Mouse (Mus musculus): Measurements from ENCODE around the gene Gm4177.
"Not testable (repeated sequence)": the region's sequence is repeated elsewhere in the genome, so short reads cannot be mapped to it uniquely, and the experiment has no call there.

The Gm4177 gene

DNA sequence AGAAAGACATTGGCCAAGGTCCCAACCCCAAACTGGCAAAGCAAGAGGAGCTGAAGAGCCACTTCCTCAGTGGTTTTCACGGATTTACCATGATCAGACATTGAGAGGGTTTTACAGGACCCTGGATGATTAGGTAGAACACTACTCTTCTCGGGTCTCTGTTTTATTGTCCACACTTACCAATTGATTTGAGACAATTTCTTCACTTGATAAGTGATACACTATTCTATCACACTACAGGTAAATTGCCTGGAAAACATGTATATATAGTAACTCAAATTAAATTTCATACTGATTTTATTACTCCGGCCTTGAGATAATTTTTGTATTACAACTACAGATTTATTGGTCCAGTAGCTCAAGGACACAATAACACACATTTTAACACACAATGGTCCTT is at the start of gene Gm4177:
Gene Gm4177 (minus strand): TSS at position 101 of the 400 bp plus-strand sequence.
- not testable (repeated sequence) for DNase-seq

DNA sequence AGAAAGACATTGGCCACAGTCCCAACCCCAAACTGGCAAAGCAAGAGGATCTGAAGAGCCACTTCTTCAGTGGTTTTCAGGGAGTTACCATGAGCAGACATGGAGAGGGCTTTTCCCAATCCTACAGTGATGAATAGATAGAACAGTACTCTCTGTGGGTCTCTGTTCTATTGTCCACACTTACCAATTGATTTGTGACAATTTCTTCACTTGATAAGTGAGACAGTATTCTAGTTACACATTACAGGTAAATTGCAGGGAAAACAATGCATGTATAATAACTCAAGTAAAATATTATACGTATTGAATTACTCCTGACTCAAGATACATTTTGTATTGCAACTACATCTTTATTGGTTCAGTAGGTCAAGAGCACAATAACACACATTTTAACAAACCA is 47.6 kb upstream of the Gm4177 start, which contains the start of gene Gm5725:
Gene Gm5725 (minus strand): TSS at position 101 of the 400 bp plus-strand sequence.
- not testable (repeated sequence) for DNase-seq

DNA sequence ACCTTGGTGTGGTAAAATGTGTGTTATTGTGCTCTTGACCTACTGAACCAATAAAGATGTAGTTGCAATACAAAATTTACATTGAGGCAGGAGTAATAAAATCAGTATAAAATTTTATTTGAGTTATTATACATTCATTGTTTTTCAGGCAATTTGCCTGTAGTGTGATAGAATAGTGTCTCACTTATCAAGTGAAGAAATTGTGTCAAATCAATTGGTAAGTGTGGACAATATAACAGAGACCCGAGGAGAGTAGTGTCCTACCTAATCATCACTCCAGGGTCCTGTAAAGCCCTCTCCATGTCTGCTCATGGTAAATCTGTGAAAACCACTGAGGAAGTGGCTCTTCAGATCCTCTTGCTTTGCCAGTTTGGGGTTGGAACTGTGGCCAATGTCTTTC is 35.5 kb upstream of the Gm4177 start, which contains the start of gene Vmn1r135:
Gene Vmn1r135 (plus strand): TSS at position 301 of the 400 bp plus-strand sequence.
- not testable (repeated sequence) for DNase-seq

DNA sequence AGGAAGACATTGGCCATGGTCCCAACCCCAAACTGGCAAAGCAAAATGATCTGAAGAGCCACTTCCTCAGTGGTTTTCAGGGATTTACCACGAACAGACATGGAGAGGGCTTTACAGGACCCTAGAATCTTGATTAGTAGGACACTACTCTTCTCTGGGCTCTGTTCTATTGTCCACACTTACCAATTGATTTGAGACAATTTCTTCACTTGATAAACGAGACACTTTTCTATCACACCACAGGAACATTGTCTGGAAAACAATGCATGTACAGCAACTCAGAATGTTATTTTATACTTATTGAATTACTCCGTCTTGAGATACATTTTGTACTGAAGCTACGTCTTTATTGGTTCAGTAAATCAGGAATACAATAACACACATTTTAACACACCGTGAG is 35.2 kb downstream of the Gm4177 start, which contains the start of gene Gm4175:
Gene Gm4175 (minus strand): TSS at position 101 of the 400 bp plus-strand sequence.
- DNase-seq: not testable (repeated sequence)
